Mouse (Mus musculus) adrenal gland, postnatal 10 days (tissue): ENCODE results near the gene Pnpo. TPM values are rescaled to one million over a fixed set of nuclear protein-coding genes. Genes with fewer than 3 reads are reported as not detected.

Experiments used
- DNase-seq: peaks from one replicate; pipeline ENCODE4 v3.0.0; 2021; ENCODE audit warnings: mixed read lengths
- total RNA-seq, 2 experiments: library from RNA; stranded (reverse); gene quantifications; 2 replicates each; pipeline ENCODE4 v1.2.3; 2021

The Pnpo gene
- total RNA-seq, 2 experiments from 2014 or later = 29.1 to 32.5 TPM

GRCm38 (mm10) chr11:96937549-96938425 is 6.0 kb downstream of the Pnpo start:
- peak; percentile 86 for DNase-seq

DNA sequence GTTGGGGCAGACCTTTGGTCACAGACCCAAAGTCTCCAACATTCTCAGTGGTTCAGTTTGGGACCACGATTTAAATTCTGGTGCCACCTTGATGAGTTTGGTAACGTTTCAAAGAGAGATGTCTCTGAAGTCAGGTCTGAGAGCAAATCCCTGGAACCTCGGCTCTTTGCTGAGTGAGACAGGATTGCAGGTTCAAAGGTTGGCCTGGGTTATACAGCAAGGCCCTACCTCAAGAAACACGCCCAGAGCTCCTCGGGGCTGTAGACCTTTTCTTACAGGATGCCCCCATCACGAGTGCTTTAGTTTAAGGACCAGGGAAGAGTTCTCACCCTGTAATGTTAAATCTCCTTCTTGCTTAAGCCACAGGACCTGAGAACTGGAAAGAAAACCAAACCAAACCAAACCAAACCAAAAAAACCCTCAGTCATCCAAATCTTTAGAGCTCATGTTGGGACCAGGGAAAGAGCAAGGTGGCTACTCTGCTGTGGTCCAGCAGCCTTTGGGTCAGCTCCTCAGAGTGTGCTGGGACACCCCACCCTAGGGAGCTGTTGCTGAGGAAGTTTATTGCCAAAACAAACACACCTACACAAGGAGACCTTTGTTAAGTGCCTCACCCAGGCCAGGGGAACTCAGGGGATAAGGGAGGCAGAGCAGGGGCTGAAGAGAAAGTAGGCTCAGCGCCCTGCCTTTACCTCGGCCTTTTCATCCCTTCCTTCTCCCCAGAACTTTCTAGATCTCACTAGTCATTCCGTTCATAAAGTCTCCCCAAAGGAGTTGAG is 7.7 kb downstream of the Pnpo start:
- no peak for DNase-seq

- DNase-seq = peak; percentile 87
Measured at GRCm38 (mm10) chr11:96934921-96935356, 8.8 kb downstream of the Pnpo start.

DNA sequence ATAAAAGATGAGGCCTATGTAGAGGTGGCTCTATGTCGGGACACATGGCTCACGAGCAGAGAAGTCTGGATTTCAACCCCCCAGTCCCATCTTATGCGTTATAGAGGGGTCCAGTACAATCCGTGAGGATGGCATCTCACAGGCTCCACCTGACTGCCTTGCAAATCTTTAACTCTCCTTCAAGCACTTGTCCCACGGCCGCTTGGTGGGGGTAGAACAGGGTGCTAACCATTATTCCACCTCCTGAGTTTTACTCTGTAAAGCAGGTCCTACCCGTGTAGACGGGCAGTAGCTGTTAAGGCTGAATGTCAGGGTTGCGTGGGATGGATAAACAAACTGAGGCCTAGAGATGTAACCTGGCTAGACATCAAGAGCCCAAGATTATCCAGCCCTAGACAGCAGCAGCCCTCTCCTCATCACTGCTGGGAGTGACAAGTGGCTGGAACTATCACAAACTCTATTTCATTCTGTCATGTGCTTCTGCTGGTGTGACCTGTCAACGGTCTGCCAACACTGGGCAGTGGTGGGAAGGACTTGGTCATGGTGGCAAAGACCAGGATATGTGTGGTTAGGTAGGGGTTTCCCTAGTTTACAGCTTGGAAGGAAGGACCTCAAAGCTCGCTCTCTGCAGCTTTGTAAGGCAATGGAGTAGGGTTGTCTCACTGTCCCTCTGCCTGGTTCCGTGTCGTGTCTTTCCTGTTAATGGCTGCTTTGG is 10.1 kb downstream of the Pnpo start:
- no peak for DNase-seq

DNA sequence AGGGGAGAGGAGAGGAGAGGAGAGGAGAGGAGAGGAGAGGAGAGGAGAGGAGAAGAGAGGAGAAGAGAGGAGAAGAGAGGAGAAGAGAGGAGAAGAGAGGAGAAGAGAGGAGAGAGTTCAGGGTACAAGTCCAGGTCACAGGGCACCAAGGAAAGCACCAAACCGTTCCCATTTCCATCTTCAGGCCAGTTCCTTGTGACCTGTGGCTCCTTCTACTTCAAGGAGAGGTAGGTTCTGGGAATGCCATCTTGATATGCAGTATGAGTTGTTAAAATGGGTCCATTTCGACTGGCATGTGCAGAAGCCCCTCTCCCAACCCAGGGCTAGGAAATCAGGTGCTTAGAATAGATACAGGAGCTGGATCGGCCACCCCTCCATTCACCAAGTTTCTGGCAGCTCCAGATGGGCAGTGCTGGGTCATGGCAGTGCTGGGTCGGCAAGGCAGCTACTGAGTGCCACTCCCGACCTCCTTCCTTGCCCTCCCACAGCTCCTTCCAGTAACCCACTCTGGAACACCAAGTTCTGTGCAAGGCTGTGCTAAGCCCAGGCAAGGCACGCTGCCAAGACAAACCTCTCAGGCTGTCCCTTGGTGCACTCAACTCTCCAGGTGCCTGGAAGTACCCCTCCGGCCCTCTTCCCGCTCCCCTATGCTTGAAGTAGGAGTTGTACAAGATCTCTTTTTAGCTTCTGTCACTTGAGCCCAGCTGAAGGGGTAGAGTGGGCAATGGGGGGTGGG is 12.3 kb downstream of the Pnpo start:
- peak; percentile 55 for DNase-seq

DNA sequence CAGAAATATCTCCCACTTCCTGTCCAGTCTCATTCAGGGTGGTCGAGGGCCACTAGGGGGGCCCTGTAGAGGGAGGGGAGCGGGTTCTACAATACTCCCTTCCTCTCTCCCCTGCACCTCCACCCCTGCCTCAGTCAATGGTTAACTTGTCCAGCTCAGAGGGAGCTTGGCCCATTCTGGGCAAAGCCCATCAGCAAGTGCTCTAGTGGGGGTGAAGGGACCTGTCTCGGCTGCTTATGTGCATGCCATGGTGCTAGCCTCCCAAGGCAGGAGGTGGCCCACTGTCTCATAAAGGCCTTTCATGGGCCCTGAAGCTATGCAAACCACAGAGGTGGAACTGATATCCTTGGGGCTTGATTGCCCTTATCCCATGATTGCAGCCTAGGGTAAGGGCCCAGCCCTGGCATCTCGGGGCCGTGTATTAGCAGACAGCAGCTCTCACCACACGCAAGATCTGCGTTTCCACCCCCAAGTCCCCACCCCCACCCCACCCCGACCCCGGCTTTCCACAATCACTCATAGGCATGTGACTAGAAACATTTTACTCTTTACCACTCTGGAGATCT is 13.9 kb downstream of the Pnpo start:
- DNase-seq = no peak

GRCm38 (mm10) chr11:96929096-96929765 is 14.6 kb downstream of the Pnpo start:
- DNase-seq = no peak

GRCm38 (mm10) chr11:96928691-96929090 is 15.1 kb downstream of the Pnpo start:
- DNase-seq = no peak

DNA sequence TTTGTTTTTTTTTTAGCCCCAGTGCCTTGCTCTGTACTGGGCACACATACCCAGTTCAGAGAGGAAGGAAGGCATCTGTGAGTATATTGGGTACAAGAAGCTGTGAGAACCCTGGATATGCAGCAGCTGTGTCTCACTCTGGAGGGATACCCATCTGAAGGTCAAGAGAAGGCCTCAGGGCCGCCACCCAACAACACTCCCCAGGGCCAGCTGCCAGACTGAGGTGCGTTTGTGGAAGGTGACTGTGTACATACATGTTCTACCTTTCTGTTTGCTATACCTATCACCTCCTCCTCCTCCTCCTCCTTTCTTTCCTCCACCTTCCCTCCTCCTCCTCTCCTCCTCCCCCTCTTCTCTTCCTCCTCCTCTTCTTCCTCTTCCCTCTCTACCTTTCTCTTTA is 15.7 kb downstream of the Pnpo start, which contains the start of gene Prr15l:
TSS of gene Prr15l (plus strand) at position 17 of the 400 bp plus-strand sequence.
- no peak for DNase-seq

- DNase-seq = no peak
Measured at GRCm38 (mm10) chr11:96926587-96926986, 17.2 kb downstream of the Pnpo start.

DNA sequence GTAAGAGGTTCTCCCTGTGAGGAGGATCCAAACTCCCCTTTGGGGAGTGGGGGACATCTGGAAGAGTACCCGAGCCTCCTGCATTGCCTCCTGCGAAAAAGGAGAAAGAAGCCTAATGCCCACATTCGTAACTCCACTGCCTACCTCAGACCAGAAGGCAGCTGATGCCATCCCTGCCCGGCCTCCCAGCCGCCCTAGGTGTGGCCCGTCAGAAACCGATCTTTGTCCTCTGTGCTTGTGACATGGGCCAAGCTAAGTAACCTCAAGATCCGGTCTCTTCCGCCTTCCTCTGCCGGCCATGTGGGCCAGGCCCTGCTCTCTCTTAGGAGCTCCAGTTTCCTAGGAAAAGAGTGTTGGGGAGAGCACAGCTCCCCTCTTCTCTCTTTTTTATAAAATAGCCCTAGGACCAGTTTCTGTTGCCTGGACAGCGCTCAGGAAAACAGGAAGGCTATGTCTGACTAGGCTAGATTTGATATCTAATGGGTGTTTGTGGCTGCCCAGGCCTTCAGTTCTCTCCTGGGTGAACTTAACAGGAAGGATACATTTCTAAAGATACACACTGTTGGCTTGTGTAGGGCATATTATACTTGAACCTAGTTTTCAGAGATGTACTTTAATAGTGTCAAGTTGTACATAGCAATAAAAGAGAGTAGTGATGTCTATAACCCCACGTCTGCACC is 18.2 kb downstream of the Pnpo start:
- no peak for DNase-seq

- DNase-seq = no peak
Measured at GRCm38 (mm10) chr11:96924861-96925260, 18.9 kb downstream of the Pnpo start.

DNA sequence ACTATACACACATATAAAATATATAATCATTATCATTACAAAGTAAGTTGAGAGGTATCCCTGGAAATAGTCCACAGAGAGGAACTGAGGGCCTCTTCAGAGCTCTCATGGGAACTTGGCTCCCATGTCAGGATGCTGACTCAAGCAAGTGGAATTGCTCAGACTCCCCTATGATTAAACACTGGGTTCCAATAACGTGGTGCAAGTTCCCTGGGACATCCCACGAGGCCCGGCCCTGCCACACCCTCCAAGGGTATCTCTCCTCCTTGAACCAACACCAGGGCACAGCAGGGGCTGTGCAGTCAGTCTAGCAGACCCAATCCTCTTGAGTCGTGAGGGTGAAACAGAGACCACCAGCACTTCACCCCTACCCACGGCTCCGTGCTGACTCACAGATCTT is 24.8 kb downstream of the Pnpo start:
- no peak for DNase-seq

DNA sequence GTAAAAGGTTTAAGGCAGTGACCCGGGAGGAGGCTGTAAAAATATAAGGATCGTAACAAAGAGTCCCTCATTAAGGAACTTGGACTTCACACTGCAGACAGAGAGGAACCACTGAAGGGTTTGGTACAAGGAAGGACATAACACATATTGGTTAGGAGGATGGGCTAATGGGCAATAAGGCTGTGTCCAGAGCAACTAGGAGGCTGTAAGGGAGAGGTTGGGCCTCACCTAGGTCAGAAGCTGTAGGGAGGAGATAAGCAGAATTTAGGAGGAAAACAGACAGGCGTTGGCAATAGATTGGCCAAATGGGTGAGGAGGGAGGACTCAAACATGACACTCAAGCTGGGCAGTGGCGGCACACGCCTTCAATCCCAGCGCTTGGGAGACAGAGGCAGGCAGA is 26.4 kb downstream of the Pnpo start:
- no peak for DNase-seq

DNA sequence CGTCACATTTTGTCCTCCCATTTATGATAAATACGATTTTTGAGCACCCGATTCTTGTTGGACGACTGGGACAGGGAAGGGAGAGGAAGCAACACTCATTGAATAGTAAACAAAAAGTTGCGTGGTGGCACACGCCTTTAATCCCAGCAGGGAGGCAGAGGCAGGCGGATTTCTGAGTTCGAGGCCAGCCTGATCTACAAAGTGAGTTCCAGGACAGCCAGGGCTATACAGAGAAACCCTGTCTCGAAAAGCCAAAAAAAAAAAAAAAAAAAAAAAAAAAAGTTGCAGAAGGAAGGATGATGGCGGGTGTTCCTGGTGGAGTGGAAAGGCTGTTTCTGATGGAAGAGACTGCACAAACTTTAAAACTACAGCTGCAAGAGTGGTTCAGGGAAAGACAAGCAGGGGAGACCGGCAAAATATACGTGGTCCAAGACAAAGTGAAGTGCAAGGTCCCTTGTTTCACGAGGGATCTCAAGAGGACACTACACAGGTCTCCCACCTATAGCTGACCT is 26.8 kb downstream of the Pnpo start:
- no peak for DNase-seq

- DNase-seq = peak; percentile 99
Measured at GRCm38 (mm10) chr11:96916044-96916884, 27.5 kb downstream of the Pnpo start, which contains the start of gene Cdk5rap3. Cdk5rap3 (minus strand) TSS chr11:96916496.

DNA sequence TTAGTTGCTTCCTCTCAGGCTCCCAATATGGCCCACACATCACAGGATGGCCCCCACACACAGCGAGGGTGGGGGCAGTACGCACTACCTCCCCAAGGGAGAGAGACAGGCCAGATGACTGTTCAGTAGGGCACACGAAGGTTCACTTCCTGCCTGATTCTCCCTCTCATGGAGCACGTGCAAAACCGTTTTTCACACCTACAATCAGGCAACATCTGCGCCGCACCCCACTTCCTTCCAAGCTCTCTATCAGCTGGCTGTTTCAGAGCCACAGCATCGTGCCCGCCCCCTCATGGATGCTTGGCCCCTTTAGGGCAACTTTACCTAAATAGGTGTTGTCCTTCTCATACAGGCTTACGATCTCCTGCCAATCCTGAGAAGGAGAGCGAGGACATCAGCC is 31.1 kb downstream of the Pnpo start:
- DNase-seq = no peak

DNA sequence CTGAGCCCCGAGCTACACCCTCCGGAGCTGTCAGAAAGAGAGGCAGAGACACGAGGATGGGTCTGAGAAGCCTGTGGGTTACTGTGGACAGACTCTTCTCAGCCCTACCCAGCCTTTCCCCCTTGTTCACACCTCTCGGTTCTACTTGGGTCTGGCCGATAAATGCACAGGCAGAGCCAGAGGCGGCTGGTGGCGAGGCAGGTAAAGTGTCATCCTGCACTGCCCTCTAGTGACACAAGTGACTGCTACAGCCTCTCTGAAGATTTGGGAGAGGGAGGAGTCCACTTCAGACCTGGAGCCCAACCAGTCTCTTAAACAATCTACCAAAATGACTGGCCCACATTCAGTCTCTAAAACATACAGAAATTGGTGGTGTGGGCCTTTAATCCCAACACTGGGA is 33.8 kb downstream of the Pnpo start:
- DNase-seq = peak; percentile 84

DNA sequence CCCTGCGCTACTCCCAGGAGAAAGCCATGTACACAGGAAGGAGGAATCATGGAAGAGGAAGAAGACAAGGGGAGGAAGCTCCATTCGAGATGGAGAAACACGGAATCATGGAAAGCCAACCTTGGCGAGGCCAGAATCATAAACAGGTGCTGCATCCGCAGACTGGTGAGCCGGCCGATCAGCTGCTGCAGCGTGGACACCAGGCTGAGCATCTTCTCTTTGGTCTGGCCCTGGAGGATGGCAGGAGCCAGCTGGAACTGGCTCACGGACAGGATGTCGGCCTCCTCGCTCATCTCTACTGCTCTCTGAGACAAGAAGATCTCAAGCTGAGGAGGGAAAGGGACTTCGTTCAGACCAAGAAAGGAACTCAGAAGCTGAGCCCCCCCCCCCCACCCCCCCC is 35.2 kb downstream of the Pnpo start:
- no peak for DNase-seq
